Mouse (Mus musculus) heart, embryonic 12.5 days (tissue): ENCODE measurements around the gene Fam72a. TPM values are rescaled to one million over a fixed set of nuclear protein-coding genes. Genes with fewer than 3 reads are reported as not detected.
A peak's percentile ranks its signal among the peaks of the same experiment; 100 is the strongest.
"Not testable (repeated sequence)": the region's sequence is repeated elsewhere in the genome, so short reads cannot be mapped to it uniquely, and the experiment has no call there.

Source experiments
- ATAC-seq: fragments of 200-750 bp; cut with Nextera tagmentation; 2 replicates; pipeline ENCODE4 v1.8.0; 2017; ENCODE audit warnings: moderate TSS enrichment, moderate library complexity; ENCODE audit not compliant: insufficient number of reproducible peaks, low FRiP score
- H3K27ac ChIP-seq: fragments of 300-500 bp; sonication (generic); 2 replicates; pipeline ENCODE4 v1.5.1; 2016; ENCODE audit warnings: mild to moderate bottlenecking, moderate library complexity; ENCODE audit not compliant: poor library complexity, severe bottlenecking
- H3K27me3 ChIP-seq: fragments of 300-500 bp; sonication (generic); replicated peaks from 2 replicates; pipeline ENCODE4 v1.6.1; 2016; ENCODE audit warnings: mild to moderate bottlenecking, moderate library complexity
- H3K36me3 ChIP-seq: fragments of 300-500 bp; sonication (generic); 2 replicates; pipeline ENCODE4 v1.6.1; 2016; ENCODE audit warnings: mild to moderate bottlenecking, moderate library complexity
- H3K4me1 ChIP-seq: fragments of 300-500 bp; sonication (generic); replicated peaks from 2 replicates; pipeline ENCODE4 v1.6.1; 2016; ENCODE audit warnings: mild to moderate bottlenecking
- H3K4me2 ChIP-seq: fragments of 300-500 bp; sonication (generic); 2 replicates; pipeline ENCODE4 v1.6.1; 2016; ENCODE audit warnings: mild to moderate bottlenecking, moderate library complexity
- H3K4me3 ChIP-seq: fragments of 300-500 bp; sonication (generic); 2 replicates; pipeline ENCODE4 v1.5.1; 2016; ENCODE audit warnings: mild to moderate bottlenecking
- H3K9ac ChIP-seq: fragments of 300-500 bp; sonication (generic); 2 replicates; pipeline ENCODE4 v1.6.1; 2016; ENCODE audit warnings: mild to moderate bottlenecking, moderate library complexity
- H3K9me3 ChIP-seq: fragments of 300-500 bp; sonication (generic); replicated peaks from 2 replicates; pipeline ENCODE4 v1.6.1; 2016; ENCODE audit warnings: mild to moderate bottlenecking, moderate library complexity
- WGBS: fragments of 180-500 bp; shearing (Covaris S2); methylation state at CpG from one replicate; pipeline ENCODE4 v1.1.7; 2016; 5-methylcytosine and 5-hydroxymethylcytosine counted together
- polyA plus RNA-seq: library from polyadenylated mRNA; unstranded; fragments of >200 nt; fragmentation: Nextera tagmentation; extraction: Ambion mirVana; gene quantifications from 2 replicates; pipeline ENCODE4 v1.2.1, GENCODE M21; 2016

The Fam72a gene
- polyA plus RNA-seq, 1 experiment from 2014 or later = 3.4 TPM

- Histone ChIP-seq H3K27me3 (no peaks in the 10 kb centered on the region), H3K9ac (no peak overlapping the region), H3K9me3 (no peaks in the 10 kb centered on the region), H3K4me1 (peaks cover 11% of the 10 kb centered on the region), H3K4me2 (no peak overlapping the region), H3K36me3 (no peaks in the 10 kb centered on the region), H3K4me3 (no peak overlapping the region), H3K27ac (no peak overlapping the region)
- ATAC-seq = no peak
Observed at GRCm38 (mm10) chr1:131553428-131553827, 25.7 kb downstream of the Fam72a start.

GRCm38 (mm10) chr1:131555042-131555812, 27.5 kb downstream of the Fam72a start:
- Histone ChIP-seq H3K9ac (0 out of 2 replicates have a peak overlapping the region, but pooled peaks have one; percentile 15), H3K4me3 (no peak overlapping the region), H3K36me3 (no peaks in the 10 kb centered on the region), H3K4me1 (peaks cover 5% of the 10 kb centered on the region), H3K4me2 (peak overlapping the region; percentile 50), H3K9me3 (no peaks in the 10 kb centered on the region), H3K27me3 (no peaks in the 10 kb centered on the region), H3K27ac (peak overlapping the region; percentile 71)
- ATAC-seq = peak; percentile 67
- WGBS = 15% methylated on average over 13 of the region's 13 CpGs

DNA sequence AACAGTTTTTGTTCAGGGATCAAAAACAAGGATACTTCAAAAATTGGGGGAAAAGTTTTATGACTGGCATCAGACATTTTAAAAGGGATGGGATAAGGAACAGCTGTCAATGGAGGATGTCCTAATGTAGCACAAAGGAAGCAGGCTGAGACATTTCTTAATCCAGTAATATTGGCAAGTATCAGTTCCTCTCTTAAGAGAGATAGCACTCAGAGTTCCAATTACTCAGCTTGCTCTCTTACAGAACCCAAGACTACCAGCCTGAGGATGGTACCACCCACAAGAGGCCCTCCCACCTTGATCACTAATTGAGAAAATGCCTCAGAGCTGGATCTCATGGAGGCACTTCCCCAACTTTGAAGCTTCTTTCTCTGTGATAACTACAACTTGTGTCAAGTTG, 32.8 kb downstream of the Fam72a start:
- Histone ChIP-seq H3K36me3 (no peaks in the 10 kb centered on the region), H3K27me3 (no peaks in the 10 kb centered on the region), H3K27ac (no peak overlapping the region), H3K9ac (no peak overlapping the region), H3K9me3 (0 out of 2 replicates have a peak, but pooled peaks cover 3% of the 10 kb centered on the region), H3K4me1 (no peaks in the 10 kb centered on the region), H3K4me3 (no peak overlapping the region), H3K4me2 (no peak overlapping the region)
- no peak for ATAC-seq

- 0 out of 2 replicates have a peak, but pooled peaks cover 3% of the 10 kb centered on the region for H3K9me3 ChIP-seq
- ATAC-seq = no peak
- WGBS = 85% methylated on average over 2 of the region's 2 CpGs
- no peak overlapping the region for H3K27ac ChIP-seq
- no peaks in the 10 kb centered on the region for H3K27me3 ChIP-seq
- no peak overlapping the region for H3K4me3 ChIP-seq
- H3K4me2 ChIP-seq = no peak overlapping the region
- H3K4me1 ChIP-seq = no peaks in the 10 kb centered on the region
- no peak overlapping the region for H3K9ac ChIP-seq
- no peaks in the 10 kb centered on the region for H3K36me3 ChIP-seq
Observed at GRCm38 (mm10) chr1:131562081-131562480, 34.4 kb downstream of the Fam72a start.

DNA sequence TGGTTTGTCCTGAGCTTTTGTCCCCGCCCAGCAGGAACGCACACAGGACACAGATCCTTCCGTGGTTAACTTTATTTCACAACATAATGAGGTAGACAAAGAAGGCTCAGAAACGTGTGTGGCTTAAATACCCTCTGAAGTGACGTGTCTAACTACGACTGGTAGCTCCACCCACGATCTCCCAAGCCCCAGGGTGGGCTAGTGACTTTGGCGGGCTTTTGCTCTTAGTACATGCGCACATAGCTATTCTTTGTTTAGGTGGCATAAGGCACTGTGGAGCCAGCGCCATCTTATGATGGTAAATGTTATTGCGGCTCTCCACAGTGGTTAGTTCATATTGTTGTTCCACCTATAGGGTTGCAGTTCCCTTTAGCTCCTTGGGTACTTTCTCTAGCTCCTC, 38.4 kb downstream of the Fam72a start:
- H3K9me3 ChIP-seq, H3K9ac ChIP-seq, ATAC-seq, H3K27me3 ChIP-seq, H3K36me3 ChIP-seq, H3K4me3 ChIP-seq, H3K27ac ChIP-seq, H3K4me1 ChIP-seq: not testable (repeated sequence)
- H3K4me2 ChIP-seq = peak overlapping the region; percentile 30; the same call in 1 of the 2 replicates
- WGBS = 38% methylated on average over 11 of the region's 11 CpGs

GRCm38 (mm10) chr1:131569721-131570120, 42.0 kb downstream of the Fam72a start:
- H3K9me3 ChIP-seq = no peaks in the 10 kb centered on the region
- H3K36me3 ChIP-seq = no peaks in the 10 kb centered on the region
- H3K4me1 ChIP-seq = 0 out of 2 replicates have a peak, but pooled peaks cover 2% of the 10 kb centered on the region
- H3K4me3 ChIP-seq = no peak overlapping the region
- H3K27me3 ChIP-seq = no peaks in the 10 kb centered on the region
- 58% methylated on average over 6 of the region's 6 CpGs for WGBS
- H3K27ac ChIP-seq = no peak overlapping the region
- H3K9ac ChIP-seq = no peak overlapping the region
- no peak for ATAC-seq
- H3K4me2 ChIP-seq = no peak overlapping the region

DNA sequence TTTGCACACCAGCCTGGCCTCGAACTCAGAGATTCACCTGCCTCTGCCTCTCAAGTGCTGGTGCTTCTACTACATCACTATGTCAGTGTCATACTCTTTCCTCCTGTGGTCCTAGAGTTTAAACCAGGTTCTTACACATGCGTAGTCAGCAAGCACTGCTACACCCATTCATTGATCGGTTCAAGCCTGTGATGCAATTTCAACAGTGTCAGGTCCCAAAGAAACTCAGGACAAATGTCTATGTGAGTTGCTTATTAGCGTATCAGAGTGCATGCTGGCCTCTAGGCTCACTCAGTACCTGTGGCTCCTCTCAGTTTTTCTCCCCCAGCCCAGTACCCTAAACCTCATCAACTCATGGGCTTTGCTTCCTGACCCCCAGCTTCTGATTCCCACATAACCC, 42.7 kb downstream of the Fam72a start:
- H3K4me1 ChIP-seq = 0 out of 2 replicates have a peak, but pooled peaks cover 2% of the 10 kb centered on the region
- WGBS = 94% methylated on average over 4 of the region's 4 CpGs
- ATAC-seq = no peak

GRCm38 (mm10) chr1:131573721-131574120, 46.0 kb downstream of the Fam72a start:
- Histone ChIP-seq H3K4me2 (no peak overlapping the region), H3K27ac (no peak overlapping the region), H3K9me3 (no peaks in the 10 kb centered on the region), H3K4me1 (0 out of 2 replicates have a peak, but pooled peaks cover 2% of the 10 kb centered on the region), H3K27me3 (no peaks in the 10 kb centered on the region), H3K36me3 (no peaks in the 10 kb centered on the region), H3K4me3 (no peak overlapping the region), H3K9ac (no peak overlapping the region)
- 85% methylated on average over 14 of the region's 14 CpGs for WGBS
- ATAC-seq = peak; percentile 92

More for the DNA sequence above, 42.7 kb downstream of the Fam72a start:
- H3K4me2 ChIP-seq = no peak overlapping the region
- H3K27ac ChIP-seq = no peak overlapping the region
- H3K9ac ChIP-seq = no peak overlapping the region
- no peaks in the 10 kb centered on the region for H3K36me3 ChIP-seq
- H3K9me3 ChIP-seq = no peaks in the 10 kb centered on the region
- H3K4me3 ChIP-seq = no peak overlapping the region
- H3K27me3 ChIP-seq = no peaks in the 10 kb centered on the region

GRCm38 (mm10) chr1:131578943-131579680, 51.4 kb downstream of the Fam72a start:
- Histone ChIP-seq H3K4me2 (no peak overlapping the region), H3K27me3 (no peaks in the 10 kb centered on the region), H3K4me1 (peaks cover 9% of the 10 kb centered on the region), H3K9ac (no peak overlapping the region), H3K9me3 (no peaks in the 10 kb centered on the region), H3K36me3 (no peaks in the 10 kb centered on the region), H3K4me3 (no peak overlapping the region), H3K27ac (no peak overlapping the region)
- ATAC-seq = no peak
- WGBS = 74% methylated on average over 17 of the region's 17 CpGs

GRCm38 (mm10) chr1:131580389-131580788, 52.7 kb downstream of the Fam72a start:
- no peaks in the 10 kb centered on the region for H3K27me3 ChIP-seq
- H3K9ac ChIP-seq = no peak overlapping the region
- H3K9me3 ChIP-seq = no peaks in the 10 kb centered on the region
- H3K4me3 ChIP-seq = no peak overlapping the region
- no peak overlapping the region for H3K4me2 ChIP-seq
- no peak for ATAC-seq
- 37% methylated on average over 4 of the region's 4 CpGs for WGBS
- peaks cover 9% of the 10 kb centered on the region for H3K4me1 ChIP-seq
- H3K36me3 ChIP-seq = no peaks in the 10 kb centered on the region
- no peak overlapping the region for H3K27ac ChIP-seq

DNA sequence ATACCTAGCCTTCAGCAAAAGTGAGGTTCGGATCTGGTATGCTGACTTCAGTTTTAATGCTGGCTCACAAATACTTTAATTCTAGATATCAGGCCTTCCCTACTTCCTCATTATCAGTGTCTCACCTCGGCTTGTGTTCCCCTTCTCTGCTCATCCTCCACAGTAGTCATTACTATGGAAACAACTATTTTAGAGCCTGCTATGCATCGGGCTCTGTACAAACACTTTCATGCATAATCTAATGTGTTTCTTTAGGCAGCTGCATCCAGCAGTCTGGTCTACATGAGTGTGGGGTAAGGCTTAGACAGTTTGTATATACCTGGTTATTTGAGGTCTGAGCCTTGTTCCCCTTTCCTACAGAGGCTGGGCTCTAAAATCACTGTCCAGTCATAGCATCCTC, 55.9 kb downstream of the Fam72a start:
- Histone ChIP-seq H3K9ac (no peak overlapping the region), H3K4me1 (peaks cover 16% of the 10 kb centered on the region), H3K9me3 (no peaks in the 10 kb centered on the region), H3K27me3 (no peaks in the 10 kb centered on the region), H3K27ac (no peak overlapping the region), H3K36me3 (no peaks in the 10 kb centered on the region), H3K4me3 (no peak overlapping the region), H3K4me2 (no peak overlapping the region)
- 80% methylated on average over 3 of the region's 3 CpGs for WGBS
- no peak for ATAC-seq
